Mouse (Mus musculus) liver, embryonic 14.5 days (tissue): ENCODE measurements around the gene Tdrd3. TPM values are rescaled to one million over a fixed set of nuclear protein-coding genes. Genes with fewer than 3 reads are reported as not detected.
A peak's percentile ranks its signal among the peaks of the same experiment; 100 is the strongest.

ENCODE experiments used
- ATAC-seq: fragments of 200-750 bp; cut with Nextera tagmentation; 2 replicates; pipeline ENCODE4 v1.8.0; 2017; ENCODE audit warnings: moderate number of reproducible peaks, mild to moderate bottlenecking, moderate library complexity; ENCODE audit not compliant: insufficient read depth
- DNase-seq, 3 experiments: peaks; one replicate each; pipeline ENCODE4 v3.0.0-alpha.2; 2012 to 2013; ENCODE audit warnings: low read depth in 3 of 3, low spot score in 3 of 3
- H3K27ac ChIP-seq: fragments of 300-500 bp; sonication (generic); 2 replicates; pipeline ENCODE4 v1.5.1; 2014; ENCODE audit warnings: moderate library complexity, mild to moderate bottlenecking, control low read depth, inconsistent platforms
- H3K27me3 ChIP-seq: fragments of 300-500 bp; sonication (generic); 2 replicates; pipeline ENCODE4 v1.6.1; 2014; ENCODE audit warnings: mild to moderate bottlenecking, low read length, moderate library complexity; ENCODE audit not compliant: control insufficient read depth, insufficient read depth
- H3K36me3 ChIP-seq: fragments of 300-500 bp; sonication (generic); replicated peaks from 2 replicates; pipeline ENCODE4 v1.6.1; 2014; ENCODE audit warnings: low read depth; ENCODE audit not compliant: control insufficient read depth, insufficient read depth
- H3K4me1 ChIP-seq, 2 experiments: fragments of 200-500 bp in 1 of 2; fragments of 300-500 bp in 1 of 2; sonication (generic) in 1 of 2; replicated peaks; 2 replicates each; pipeline ENCODE4 v1.6.1; 2012 to 2014; ENCODE audit warnings: antibody characterized with exemption in 1 of 2, inconsistent platforms in 1 of 2, low read length in 1 of 2; ENCODE audit not compliant: control insufficient read depth in 2 of 2, insufficient read depth in 2 of 2
- H3K4me2 ChIP-seq: fragments of 300-500 bp; sonication (generic); 2 replicates; pipeline ENCODE4 v1.6.1; 2014; ENCODE audit warnings: low read depth, mild to moderate bottlenecking, control low read depth, moderate library complexity
- H3K4me3 ChIP-seq, 2 experiments: fragments of 200-500 bp in 1 of 2; fragments of 300-500 bp in 1 of 2; sonication (generic) in 1 of 2; 2 replicates each; pipeline ENCODE4 v1.5.1; 2012 to 2014; ENCODE audit warnings: low read depth in 2 of 2, low read length in 2 of 2, mild to moderate bottlenecking in 2 of 2, control low read depth in 1 of 2, inconsistent platforms in 1 of 2, moderate library complexity in 1 of 2; ENCODE audit not compliant: insufficient read depth in 1 of 2
- H3K9ac ChIP-seq: fragments of 300-500 bp; sonication (generic); replicated peaks from 2 replicates; pipeline ENCODE4 v1.6.1; 2014; ENCODE audit warnings: mild to moderate bottlenecking, control low read depth, moderate library complexity
- H3K9me3 ChIP-seq: fragments of 300-500 bp; sonication (generic); 2 replicates; pipeline ENCODE4 v1.6.1; 2016; ENCODE audit warnings: low read length, mixed read lengths; ENCODE audit not compliant: control insufficient read depth
- CTCF ChIP-seq: IDR thresholded peaks from 2 replicates; pipeline ENCODE4 v1.5.1; 2016; ENCODE audit warnings: antibody characterized with exemption, low read depth, control low read depth
- EP300 ChIP-seq: IDR thresholded peaks from 2 replicates; pipeline ENCODE4 v1.6.1; 2016; ENCODE audit warnings: antibody characterized with exemption, low read depth
- WGBS: fragments of 180-500 bp; shearing (Covaris S2); extraction: QIAGEN DNeasy Blood & Tissue Kit; methylation state at CpG from one replicate; pipeline ENCODE4 v1.1.7; 2014; ENCODE audit not compliant: insufficient replicate concordance; 5-methylcytosine and 5-hydroxymethylcytosine counted together
- polyA plus RNA-seq, 2 experiments: library from polyadenylated mRNA; depleted of rRNA in 1 of 2; stranded (reverse) in 1 of 2; unstranded in 1 of 2; fragments of >200 nt; fragmentation: Nextera tagmentation in 1 of 2; extraction: Ambion mirVana in 1 of 2; gene quantifications; 2 replicates each; pipeline versions ENCODE4 v1.2.1 to v1.2.3; 2012 to 2014

The Tdrd3 gene
- polyA plus RNA-seq, 2 experiments, result 5.1 to 6.9 TPM

- H3K36me3 ChIP-seq, result no peaks in the 10 kb centered on the region
- no peak for TF ChIP-seq EP300
- TF ChIP-seq CTCF, result no peak
- H3K4me1 ChIP-seq, result peaks cover 13 to 22% of the 10 kb centered on the region in 2 experiments
- 49% methylated on average over 5 of the region's 5 CpGs for WGBS
- H3K4me3 ChIP-seq, result no peak overlapping the region
- H3K4me2 ChIP-seq, result no peak overlapping the region
- H3K9ac ChIP-seq, result no peak overlapping the region
- ATAC-seq, result no peak
- no peaks in the 10 kb centered on the region for H3K9me3 ChIP-seq
- DNase-seq, result no peak
- H3K27ac ChIP-seq, result no peak overlapping the region; the same call in 1 of the 2 replicates
- H3K27me3 ChIP-seq, result no peaks in the 10 kb centered on the region
These were observed 11.3 kb downstream of the Tdrd3 start for GRCm38 (mm10) chr14:87427659-87428289.

GRCm38 (mm10) chr14:87433390-87433915, 17.0 kb downstream of the Tdrd3 start:
- no peak overlapping the region for H3K9ac ChIP-seq
- WGBS, result 74% methylated on average over 5 of the region's 5 CpGs
- H3K4me3 ChIP-seq, result no peak overlapping the region
- H3K4me2 ChIP-seq, result no peak overlapping the region
- DNase-seq, result no peak
- no peaks in the 10 kb centered on the region; the same call in 1 of the 2 replicates for H3K36me3 ChIP-seq
- no peak overlapping the region for H3K27ac ChIP-seq
- H3K27me3 ChIP-seq, result no peaks in the 10 kb centered on the region
- no peaks in the 10 kb centered on the region for H3K4me1 ChIP-seq
- no peaks in the 10 kb centered on the region for H3K9me3 ChIP-seq
- TF ChIP-seq EP300 (no peak), CTCF (no peak)
- ATAC-seq, result no peak

- no peak overlapping the region for H3K27ac ChIP-seq
- DNase-seq, result no peak
- no peak overlapping the region for H3K9ac ChIP-seq
- H3K4me1 ChIP-seq, result peaks cover 0 to 3% of the 10 kb centered on the region in 2 experiments; a peak in 2 of 4 replicates
- no peaks in the 10 kb centered on the region; the same call in 1 of the 2 replicates for H3K36me3 ChIP-seq
- H3K4me2 ChIP-seq, result no peak overlapping the region
- no peak overlapping the region for H3K4me3 ChIP-seq
- no peaks in the 10 kb centered on the region for H3K27me3 ChIP-seq
- ATAC-seq, result no peak
- 78% methylated on average over 4 of the region's 4 CpGs for WGBS
- TF ChIP-seq EP300 (no peak), CTCF (no peak)
- no peaks in the 10 kb centered on the region for H3K9me3 ChIP-seq
These were observed 18.9 kb downstream of the Tdrd3 start for GRCm38 (mm10) chr14:87435382-87435781.

- ATAC-seq (no peak), DNase-seq (no peak)
- H3K27me3 ChIP-seq, result no peaks in the 10 kb centered on the region
- TF ChIP-seq EP300 (no peak), CTCF (no peak)
- no peak overlapping the region for H3K4me2 ChIP-seq
- H3K9ac ChIP-seq, result no peak overlapping the region
- no peaks in the 10 kb centered on the region for H3K9me3 ChIP-seq
- 8% methylated on average over 2 of the region's 2 CpGs for WGBS
- H3K4me1 ChIP-seq, result peaks cover 0 to 3% of the 10 kb centered on the region in 2 experiments; a peak in 2 of 4 replicates
- H3K36me3 ChIP-seq, result no peaks in the 10 kb centered on the region; the same call in 1 of the 2 replicates
- H3K4me3 ChIP-seq, result no peak overlapping the region
- no peak overlapping the region for H3K27ac ChIP-seq
These were observed 23.3 kb downstream of the Tdrd3 start for GRCm38 (mm10) chr14:87439721-87440120.

GRCm38 (mm10) chr14:87446331-87446913, 30.0 kb downstream of the Tdrd3 start:
- Histone ChIP-seq H3K4me3 (no peak overlapping the region), H3K27ac (no peak overlapping the region), H3K36me3 (no peaks in the 10 kb centered on the region), H3K27me3 (no peaks in the 10 kb centered on the region), H3K9me3 (no peaks in the 10 kb centered on the region), H3K4me2 (no peak overlapping the region), H3K4me1 (no peaks in the 10 kb centered on the region), H3K9ac (no peak overlapping the region)
- TF ChIP-seq CTCF, result no peak
- 54% methylated on average over 8 of the region's 8 CpGs for WGBS
- ATAC-seq, result peak; percentile 57
- no peak for DNase-seq
